Mouse (Mus musculus): ENCODE measurements at regions not wholly inside any gene's neighbourhood (a gene's known extent, or its start where the extent isn't known, plus 50 kb on each side); places are given as distances from the start of the nearest gene placed in this dataset.
"Not testable (repeated sequence)": the region's sequence is repeated elsewhere in the genome, so short reads cannot be mapped to it uniquely, and the experiment has no call there.

GRCm38 (mm10) chr12:82080196-82080880 lies 88.8 kb upstream of the Sipa1l1 start:
- H3K27ac ChIP-seq (ENCODE audit: insufficient read depth, low read depth, low read length): peak overlapping the region; percentile 70
- H3K4me3 ChIP-seq (ENCODE audit: insufficient read depth, low read depth, low read length): no peak overlapping the region
- peaks cover 33% of the 10 kb centered on the region for H3K4me1 ChIP-seq (ENCODE audit: control insufficient read depth, insufficient read depth, low read length)
- TF ChIP-seq POLR2A (IDR thresholded peaks at IDR 0.05; ENCODE audit: insufficient read depth, low read depth, low read length) (no peak), CTCF (IDR thresholded peaks at IDR 0.05; ENCODE audit: insufficient read depth, low read depth, low read length) (no peak)
- 34% methylated on average over 6 of the region's 6 CpGs for WGBS

- WGBS: over 99% methylated on average over 4 of the region's 4 CpGs
- H3K27ac ChIP-seq (ENCODE audit: insufficient read depth, low read depth, low read length); H3K4me3 ChIP-seq (ENCODE audit: insufficient read depth, low read depth, low read length): not testable (repeated sequence)
- H3K4me1 ChIP-seq (ENCODE audit: control insufficient read depth, insufficient read depth, low read length): peaks cover 27% of the 10 kb centered on the region
Measured at GRCm38 (mm10) chr12:82082596-82082995, 86.5 kb upstream of the Sipa1l1 start.

GRCm38 (mm10) chr12:82085771-82086400 lies 83.2 kb upstream of the Sipa1l1 start:
- WGBS: 39% methylated on average over 7 of the region's 7 CpGs

GRCm38 (mm10) chr12:82086441-82086840 lies 82.7 kb upstream of the Sipa1l1 start:
- H3K4me3 ChIP-seq (ENCODE audit: insufficient read depth, low read depth, low read length): no peak overlapping the region
- TF ChIP-seq CTCF (IDR thresholded peaks at IDR 0.05; ENCODE audit: insufficient read depth, low read depth, low read length) (no peak), POLR2A (IDR thresholded peaks at IDR 0.05; ENCODE audit: insufficient read depth, low read depth, low read length) (no peak)
- peaks cover 10% of the 10 kb centered on the region for H3K4me1 ChIP-seq (ENCODE audit: control insufficient read depth, insufficient read depth, low read length)
- H3K27ac ChIP-seq (ENCODE audit: insufficient read depth, low read depth, low read length): peak overlapping the region; percentile 80; the same call in 1 of the 2 replicates

More at GRCm38 (mm10) chr12:82085771-82086400, 83.2 kb upstream of the Sipa1l1 start:
- TF ChIP-seq POLR2A (IDR thresholded peaks at IDR 0.05; ENCODE audit: insufficient read depth, low read depth, low read length): no peak
- no peak for TF ChIP-seq CTCF (IDR thresholded peaks at IDR 0.05; ENCODE audit: insufficient read depth, low read depth, low read length)
- H3K27ac ChIP-seq (ENCODE audit: insufficient read depth, low read depth, low read length): peak overlapping the region; percentile 80
- H3K4me1 ChIP-seq (ENCODE audit: control insufficient read depth, insufficient read depth, low read length): peaks cover 11% of the 10 kb centered on the region
- no peak overlapping the region for H3K4me3 ChIP-seq (ENCODE audit: insufficient read depth, low read depth, low read length)

GRCm38 (mm10) chr12:82089288-82089687 lies 79.8 kb upstream of the Sipa1l1 start:
- TF ChIP-seq CTCF (IDR thresholded peaks at IDR 0.05; ENCODE audit: insufficient read depth, low read depth, low read length) (no peak), POLR2A (IDR thresholded peaks at IDR 0.05; ENCODE audit: insufficient read depth, low read depth, low read length) (no peak)
- H3K4me1 ChIP-seq (ENCODE audit: control insufficient read depth, insufficient read depth, low read length): peaks cover 10% of the 10 kb centered on the region
- H3K4me3 ChIP-seq (ENCODE audit: insufficient read depth, low read depth, low read length): no peak overlapping the region
- 95% methylated on average over 6 of the region's 6 CpGs for WGBS
- H3K27ac ChIP-seq (ENCODE audit: insufficient read depth, low read depth, low read length): no peak overlapping the region

GRCm38 (mm10) chr12:82093317-82093716 lies 75.8 kb upstream of the Sipa1l1 start:
- H3K4me1 ChIP-seq (ENCODE audit: control insufficient read depth, insufficient read depth, low read length): peaks cover 4% of the 10 kb centered on the region
- H3K4me3 ChIP-seq (ENCODE audit: insufficient read depth, low read depth, low read length): no peak overlapping the region
- TF ChIP-seq POLR2A (IDR thresholded peaks at IDR 0.05; ENCODE audit: insufficient read depth, low read depth, low read length): no peak
- no peak for TF ChIP-seq CTCF (IDR thresholded peaks at IDR 0.05; ENCODE audit: insufficient read depth, low read depth, low read length)
- 68% methylated on average over 7 of the region's 7 CpGs for WGBS
- no peak overlapping the region for H3K27ac ChIP-seq (ENCODE audit: insufficient read depth, low read depth, low read length)

- TF ChIP-seq CTCF (IDR thresholded peaks at IDR 0.05; ENCODE audit: insufficient read depth, low read depth, low read length) (no peak), POLR2A (IDR thresholded peaks at IDR 0.05; ENCODE audit: insufficient read depth, low read depth, low read length) (no peak)
- no peak overlapping the region for H3K4me3 ChIP-seq (ENCODE audit: insufficient read depth, low read depth, low read length)
- H3K27ac ChIP-seq (ENCODE audit: insufficient read depth, low read depth, low read length): no peak overlapping the region
- 94% methylated on average over 1 of the region's 1 CpGs for WGBS
- H3K4me1 ChIP-seq (ENCODE audit: control insufficient read depth, insufficient read depth, low read length): peaks cover 4% of the 10 kb centered on the region
Measured at GRCm38 (mm10) chr12:82095396-82095795, 73.7 kb upstream of the Sipa1l1 start.

- Histone ChIP-seq H3K4me1 (ENCODE audit: control insufficient read depth, insufficient read depth, low read length) (peaks cover 8% of the 10 kb centered on the region), H3K27ac (ENCODE audit: insufficient read depth, low read depth, low read length) (no peak overlapping the region), H3K4me3 (ENCODE audit: insufficient read depth, low read depth, low read length) (no peak overlapping the region)
- no peak for TF ChIP-seq CTCF (IDR thresholded peaks at IDR 0.05; ENCODE audit: insufficient read depth, low read depth, low read length)
- TF ChIP-seq POLR2A (IDR thresholded peaks at IDR 0.05; ENCODE audit: insufficient read depth, low read depth, low read length): no peak
- WGBS: 87% methylated on average over 6 of the region's 6 CpGs
Measured at GRCm38 (mm10) chr12:82097126-82097525, 72.0 kb upstream of the Sipa1l1 start.

GRCm38 (mm10) chr12:82097620-82098019 lies 71.5 kb upstream of the Sipa1l1 start:
- peaks cover 8% of the 10 kb centered on the region for H3K4me1 ChIP-seq (ENCODE audit: control insufficient read depth, insufficient read depth, low read length)
- TF ChIP-seq CTCF (IDR thresholded peaks at IDR 0.05; ENCODE audit: insufficient read depth, low read depth, low read length) (no peak), POLR2A (IDR thresholded peaks at IDR 0.05; ENCODE audit: insufficient read depth, low read depth, low read length) (no peak)
- WGBS: 98% methylated on average over 4 of the region's 4 CpGs
- no peak overlapping the region for H3K4me3 ChIP-seq (ENCODE audit: insufficient read depth, low read depth, low read length)
- H3K27ac ChIP-seq (ENCODE audit: insufficient read depth, low read depth, low read length): no peak overlapping the region
